Mouse (Mus musculus): ENCODE measurements around the gene Cfd. TPM values are rescaled to one million over a fixed set of nuclear protein-coding genes. Genes with fewer than 3 reads are reported as not detected.

Gene Cfd
- total RNA-seq, 2 experiments from 2014 or later = not detected

DNA sequence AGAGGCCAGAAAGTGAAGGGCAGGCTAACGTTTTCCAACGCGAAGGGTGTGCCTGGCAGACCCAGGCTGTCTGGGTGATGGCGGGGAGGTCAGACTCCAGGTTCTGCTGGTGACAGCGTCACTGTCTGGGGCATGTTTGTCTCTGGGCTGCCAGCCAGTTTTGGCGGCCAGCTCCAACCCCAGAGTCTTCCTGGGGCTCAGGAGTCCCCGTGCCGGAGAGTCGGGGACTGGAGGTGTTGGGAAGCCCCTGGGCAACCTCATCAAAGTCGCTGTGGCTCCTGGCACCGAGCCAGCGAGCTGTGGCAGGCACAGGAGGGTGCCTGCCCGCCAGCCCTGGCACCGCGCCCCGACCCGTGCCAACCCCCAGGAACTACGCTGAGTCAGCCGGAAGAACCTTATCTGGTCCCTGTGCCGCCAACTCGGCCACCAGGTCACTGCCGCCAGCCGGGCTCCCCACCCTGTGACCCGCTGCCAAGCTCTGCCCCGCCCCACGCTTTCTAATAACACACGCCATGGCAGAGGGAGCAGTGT, 46.3 kb downstream of the Cfd start:
- Histone ChIP-seq H3K27ac (no peak overlapping the region), H3K4me3 (peak overlapping the region; percentile 24; the same call in 1 of the 2 replicates)
- no peak for DNase-seq (ENCODE audit: low spot score in 2 of 2)
- TF ChIP-seq CTCF (conservative IDR thresholded peaks at IDR 0.05) = no peak

DNA sequence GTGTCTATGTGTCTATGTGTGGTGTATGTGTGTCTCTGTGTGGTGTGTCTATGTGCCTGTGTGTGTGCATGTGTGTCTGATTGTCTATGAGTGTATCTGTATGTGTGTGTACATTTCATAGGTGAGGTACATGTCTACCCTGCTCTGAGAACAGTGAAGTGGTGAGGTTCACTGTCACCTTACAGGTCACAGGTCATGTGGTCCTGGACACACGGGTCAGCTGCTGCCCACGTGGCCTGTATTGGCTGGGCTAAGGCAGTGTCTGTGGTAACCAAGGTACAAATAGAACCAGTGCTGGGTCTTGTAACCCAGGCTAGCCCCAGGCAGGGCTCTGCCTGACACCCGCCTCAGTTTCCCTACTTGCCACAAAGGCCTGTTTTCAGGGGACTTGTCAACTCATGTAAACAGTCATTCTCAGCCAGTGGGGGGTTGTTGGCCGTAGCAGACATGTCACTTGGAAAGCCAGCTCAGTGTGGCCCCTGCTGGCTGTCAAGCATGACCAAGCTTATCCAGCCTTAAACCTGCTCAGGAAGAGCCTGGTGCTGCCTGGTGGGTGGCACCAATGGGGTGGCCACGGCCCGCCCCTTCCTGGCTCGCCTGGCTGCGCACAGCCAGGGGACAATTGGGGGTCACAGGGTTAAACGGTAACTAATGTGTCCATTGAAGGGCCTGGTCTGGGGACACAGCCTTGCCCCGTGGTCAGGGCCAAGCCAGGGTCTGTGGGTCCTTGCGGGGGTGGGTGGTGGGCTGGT, 47.3 kb downstream of the Cfd start:
- no peak for DNase-seq (ENCODE audit: low spot score in 2 of 2)
- H3K27ac ChIP-seq = no peak overlapping the region
- TF ChIP-seq CTCF (conservative IDR thresholded peaks at IDR 0.05) = no peak
- H3K4me3 ChIP-seq = no peak overlapping the region

DNA sequence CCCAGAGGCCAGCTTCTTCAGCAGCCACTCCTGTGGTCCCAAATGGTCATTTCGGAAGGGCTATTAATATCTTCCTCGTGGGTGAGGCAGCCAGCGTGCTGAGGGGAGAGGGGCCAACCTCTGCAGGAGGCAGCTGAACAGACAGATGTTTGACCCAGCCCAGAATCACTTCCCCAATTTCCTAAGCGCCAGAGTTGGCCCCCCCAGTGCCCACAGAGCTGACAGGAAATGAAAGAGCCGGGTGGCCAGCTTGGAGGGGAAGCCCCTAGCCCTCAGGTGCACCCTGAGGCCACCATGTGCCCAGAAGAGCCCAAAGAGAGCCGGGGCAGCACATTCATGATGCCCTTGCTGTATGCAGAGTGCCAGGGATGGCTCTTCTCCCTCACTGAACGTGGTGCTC, 50.1 kb downstream of the Cfd start:
- no peak for DNase-seq (ENCODE audit: low spot score in 2 of 2)
- H3K27ac ChIP-seq = no peak overlapping the region
- no peak for TF ChIP-seq CTCF (conservative IDR thresholded peaks at IDR 0.05)
- no peak overlapping the region for H3K4me3 ChIP-seq

Small RNA genes lying within 50 kb of the gene (microRNA-seq; reads per million reads assigned to microRNA genes)
- 0 to 0.32 reads per million in 2 experiments for gene Mir6910

Other genes starting within 250 kb of the Cfd start
- gene Odf3l2, start 245.1 kb upstream of the Cfd start, total RNA-seq (2021) = under 1 TPM; 0.29 to 0.38 TPM
- not detected for gene Madcam1, start 226.3 kb upstream of the Cfd start, total RNA-seq (2021)
- gene Tpgs1, start 221.5 kb upstream of the Cfd start, total RNA-seq (2021) = 10 to 100 TPM; 67.8 to 73.5 TPM
- 10 to 100 TPM; 73.1 to 79.8 TPM for gene Cdc34, start 208.7 kb upstream of the Cfd start, total RNA-seq (2021)
- 1 to 10 TPM; 3.3 to 4.0 TPM for gene Gzmm, start 201.8 kb upstream of the Cfd start, total RNA-seq (2021)
- gene Bsg, start 186.4 kb upstream of the Cfd start, total RNA-seq (2021) = 100 to 1,000 TPM; 538 TPM
- gene Hcn2, start 174.2 kb upstream of the Cfd start, total RNA-seq (2021) = 100 to 1,000 TPM; 118 TPM
- gene Polrmt, start 144.3 kb upstream of the Cfd start, total RNA-seq (2021) = 10 to 100 TPM; 44.5 to 50.6 TPM
- gene Fgf22, start 135.8 kb upstream of the Cfd start, total RNA-seq (2021) = 1 to 10 TPM; 1.9 to 2.8 TPM
- gene Rnf126, start 123.9 kb upstream of the Cfd start, total RNA-seq (2021) = 10 to 100 TPM; 85.0 to 88.3 TPM
- gene Fstl3, start 113.6 kb upstream of the Cfd start, total RNA-seq (2021) = 1 to 10 TPM; 2.5 to 2.7 TPM
- gene Prss57, start 99.9 kb upstream of the Cfd start, total RNA-seq (2021) = under 1 TPM; 0.26 to 0.37 TPM
- gene Palm, start 97.3 kb upstream of the Cfd start, total RNA-seq (2021) = 100 to 1,000 TPM; 275 to 277 TPM
- gene Misp, start 69.9 kb upstream of the Cfd start, total RNA-seq (2021) = 1 to 10 TPM in 1 of 2 experiments, under 1 TPM in 1; 0.54 to 1.1 TPM
- 10 to 100 TPM; 56.9 to 58.7 TPM for gene Ptbp1, start 36.4 kb upstream of the Cfd start, total RNA-seq (2021)
- gene Prtn3, start 16.4 kb upstream of the Cfd start, total RNA-seq (2021) = 1 to 10 TPM; 1.5 to 2.6 TPM
- gene Plppr3, start 16.2 kb upstream of the Cfd start, total RNA-seq (2021) = 10 to 100 TPM; 33.7 to 37.1 TPM
- not detected for gene Elane, start 4.6 kb upstream of the Cfd start, total RNA-seq (2021)
- gene Med16, start 18.1 kb downstream of the Cfd start, total RNA-seq (2021) = 10 to 100 TPM; 57.7 to 59.3 TPM
- gene Gm26602, start 20.0 kb downstream of the Cfd start, total RNA-seq (2021) = not detected
- 1 to 10 TPM; 5.6 to 7.1 TPM for gene Kiss1r, start 26.1 kb downstream of the Cfd start, total RNA-seq (2021)
- 100 to 1,000 TPM; 365 to 385 TPM for gene R3hdm4, start 30.4 kb downstream of the Cfd start, total RNA-seq (2021)
- gene Arid3a, start 36.2 kb downstream of the Cfd start, total RNA-seq (2021) = 1 to 10 TPM; 7.5 to 8.5 TPM
- 10 to 100 TPM; 44.8 to 47.0 TPM for gene Wdr18, start 69.3 kb downstream of the Cfd start, total RNA-seq (2021)
- gene Grin3b, start 79.9 kb downstream of the Cfd start, total RNA-seq (2021) = under 1 TPM in 1 of 2 experiments, not detected in 1; 0.15 TPM
- gene Tmem259, start 93.5 kb downstream of the Cfd start, total RNA-seq (2021) = 100 to 1,000 TPM; 124 TPM
- gene Cnn2, start 97.7 kb downstream of the Cfd start, total RNA-seq (2021) = 1 to 10 TPM; 5.4 to 5.6 TPM
- 10 to 100 TPM; 10.7 to 11.0 TPM for gene Abca7, start 105.6 kb downstream of the Cfd start, total RNA-seq (2021)
- gene Arhgap45, start 125.8 kb downstream of the Cfd start, total RNA-seq (2021) = 1 to 10 TPM; 3.7 to 4.4 TPM
- 10 to 100 TPM; 77.8 to 79.1 TPM for gene Polr2e, start 148.9 kb downstream of the Cfd start, total RNA-seq (2021)
- gene Gpx4, start 156.3 kb downstream of the Cfd start, total RNA-seq (2021) = 100 to 1,000 TPM; 440 to 464 TPM
- gene Sbno2, start 214.7 kb downstream of the Cfd start, total RNA-seq (2021) = 10 to 100 TPM; 22.4 to 23.4 TPM
- gene Stk11, start 224.9 kb downstream of the Cfd start, total RNA-seq (2021) = 10 to 100 TPM; 96.8 to 97.7 TPM
- gene Atp5d, start 247.8 kb downstream of the Cfd start, total RNA-seq (2021) = 100 to 1,000 TPM; 332 to 344 TPM
- gene Cbarp, start 250.0 kb downstream of the Cfd start, total RNA-seq (2021) = 100 to 1,000 TPM; 331 to 341 TPM